Comparison of ENCODE assay signal across 10 mouse cellular contexts in genomic region chr19:50184901-50185623, GRCm38 (mm10).
DNase-seq lines count a peak whose midpoint lies in the region; ATAC-seq and TF ChIP-seq lines count a peak whose summit lies in the region.
"Had no signal": no experiment of that assay in that cellular context is flagged by ENCODE, and none has a peak within 500 bp of the region (broad histone marks: within the 10 kb centered on the region; RNA-seq: fewer than 3 reads in every experiment).

No protein-coding gene starts in this region.

- DNase-seq in kidney, adult 2 months, result peak; percentile 42
- DNase-seq in kidney, adult 11 months, result no peak
- peak; percentile 56 for DNase-seq in adrenal gland, postnatal 14 days
- peak; percentile 63 for DNase-seq in embryonic facial prominence, embryonic 14.5 days (ENCODE audit: low spot score)
- DNase-seq in hindbrain, embryonic 14.5 days (ENCODE audit: low spot score), result peak; percentile 89
- peak; percentile 70 to 73 for DNase-seq in left cerebral cortex, postnatal 25 days (ENCODE audit: low spot score in 2 of 2)

- H3K9me3 ChIP-seq in embryonic facial prominence, embryonic 14.5 days (ENCODE audit: control insufficient read depth, low read length), result no peaks in the 10 kb centered on the region
- H3K9me3 ChIP-seq in hindbrain, embryonic 14.5 days (ENCODE audit: control insufficient read depth, low read length), result no peaks in the 10 kb centered on the region
- no peaks in the 10 kb centered on the region for H3K9me3 ChIP-seq in neural tube, embryonic 13.5 days
- H3K9me3 ChIP-seq: embryonic facial prominence, embryonic 13.5 days had no signal

- TF ChIP-seq POLR2A in kidney, adult 2 months (IDR thresholded peaks at IDR 0.05; ENCODE audit: low read depth, low read length), result no peak

- no peak overlapping the region for H3K4me3 ChIP-seq in kidney, adult 2 months (ENCODE audit: insufficient read depth, low read depth, low read length)
- no peak overlapping the region for H3K4me3 ChIP-seq in embryonic facial prominence, embryonic 14.5 days (ENCODE audit: low read depth, low read length)
- no peak overlapping the region for H3K4me3 ChIP-seq in hindbrain, embryonic 14.5 days (replicated peaks; ENCODE audit: low read length)
- H3K4me3 ChIP-seq in neural tube, embryonic 13.5 days, result no peak overlapping the region
- H3K4me3 ChIP-seq: embryonic facial prominence, embryonic 13.5 days; myocyte had no signal

- no peaks in the 10 kb centered on the region for H3K27me3 ChIP-seq in kidney, adult 2 months (replicated peaks; ENCODE audit: control insufficient read depth, insufficient read depth, low read length)
- 0 out of 2 replicates have a peak, but pooled peaks cover 4% of the 10 kb centered on the region for H3K27me3 ChIP-seq in embryonic facial prominence, embryonic 14.5 days (replicated peaks; ENCODE audit: control insufficient read depth, insufficient read depth, low read length)
- H3K27me3 ChIP-seq in hindbrain, embryonic 14.5 days (ENCODE audit: control insufficient read depth, insufficient read depth, low read length), result no peaks in the 10 kb centered on the region
- H3K27me3 ChIP-seq in neural tube, embryonic 13.5 days, result peaks cover 5% of the 10 kb centered on the region; the same call in 1 of the 2 replicates

- H3K36me3 ChIP-seq in kidney, adult 2 months (ENCODE audit: control insufficient read depth, insufficient read depth, low read length), result no peaks in the 10 kb centered on the region
- no peaks in the 10 kb centered on the region for H3K36me3 ChIP-seq in embryonic facial prominence, embryonic 14.5 days (ENCODE audit: control insufficient read depth, insufficient read depth, low read length)
- H3K36me3 ChIP-seq in hindbrain, embryonic 14.5 days (replicated peaks; ENCODE audit: control insufficient read depth, insufficient read depth), result no peaks in the 10 kb centered on the region
- no peaks in the 10 kb centered on the region for H3K36me3 ChIP-seq in neural tube, embryonic 13.5 days
- H3K36me3 ChIP-seq: embryonic facial prominence, embryonic 13.5 days had no signal

- no peaks in the 10 kb centered on the region for H3K4me1 ChIP-seq in kidney, adult 2 months (ENCODE audit: control insufficient read depth, insufficient read depth, low read length)
- no peaks in the 10 kb centered on the region for H3K4me1 ChIP-seq in embryonic facial prominence, embryonic 14.5 days (ENCODE audit: control insufficient read depth, insufficient read depth, low read length)
- H3K4me1 ChIP-seq in hindbrain, embryonic 14.5 days (replicated peaks; ENCODE audit: control insufficient read depth, insufficient read depth, low read length), result no peaks in the 10 kb centered on the region
- H3K4me1 ChIP-seq in neural tube, embryonic 13.5 days (replicated peaks), result peaks cover 11% of the 10 kb centered on the region; the same call in 1 of the 2 replicates
- H3K4me1 ChIP-seq: embryonic facial prominence, embryonic 13.5 days had no signal

- ATAC-seq in embryonic facial prominence, embryonic 14.5 days (ENCODE audit: low read depth), result no peak
- ATAC-seq in hindbrain, embryonic 14.5 days (ENCODE audit: low FRiP score), result no peak; the same call in 1 of the 2 replicates
- ATAC-seq in neural tube, embryonic 13.5 days (ENCODE audit: low read depth), result peak; percentile 47; the same call in 1 of the 2 replicates
- no peak for ATAC-seq in activated CD4-positive, CD25-positive, alpha-beta regulatory T cell, adult 4 months

- intact Hi-C loops in left cerebral cortex, postnatal 25 days (cut with DNase I), result loop anchor here (5.0 kb wide), 1 partner anchor 1017 kb away; no protein-coding TSS in a partner anchor

- TF ChIP-seq CTCF in kidney, adult 2 months (conservative IDR thresholded peaks at IDR 0.05; ENCODE audit: insufficient read depth, insufficient read length, low read depth, low read length), result peak; percentile 51

- WGBS in kidney, adult 2 months, result 50% methylated on average over 21 of the region's 21 CpGs
- 59% methylated on average over 21 of the region's 21 CpGs for WGBS in embryonic facial prominence, embryonic 14.5 days
- 56% methylated on average over 21 of the region's 21 CpGs for WGBS in hindbrain, embryonic 14.5 days
- WGBS in neural tube, embryonic 13.5 days, result 56% methylated on average over 21 of the region's 21 CpGs

- H3K4me2 ChIP-seq in embryonic facial prominence, embryonic 14.5 days (ENCODE audit: low read depth, low read length), result no peak overlapping the region
- H3K4me2 ChIP-seq in hindbrain, embryonic 14.5 days (replicated peaks), result no peak overlapping the region
- H3K4me2 ChIP-seq in neural tube, embryonic 13.5 days, result no peak overlapping the region
- H3K4me2 ChIP-seq: embryonic facial prominence, embryonic 13.5 days had no signal

- no peak overlapping the region for H3K9ac ChIP-seq in embryonic facial prominence, embryonic 14.5 days (ENCODE audit: low read depth, low read length)
- no peak overlapping the region for H3K9ac ChIP-seq in hindbrain, embryonic 14.5 days
- H3K9ac ChIP-seq in neural tube, embryonic 13.5 days, result no peak overlapping the region
- H3K9ac ChIP-seq: embryonic facial prominence, embryonic 13.5 days had no signal

- H3K27ac ChIP-seq in kidney, adult 2 months (ENCODE audit: insufficient read depth, low read depth, low read length), result no peak overlapping the region
- H3K27ac ChIP-seq in embryonic facial prominence, embryonic 14.5 days (replicated peaks; ENCODE audit: low read depth, low read length), result no peak overlapping the region
- H3K27ac ChIP-seq in hindbrain, embryonic 14.5 days, result no peak overlapping the region
- H3K27ac ChIP-seq in neural tube, embryonic 13.5 days (replicated peaks), result no peak overlapping the region
- H3K27ac ChIP-seq: embryonic facial prominence, embryonic 13.5 days had no signal
